In genomic region chr1:87880856-87881255, GRCm38 (mm10) we compare ENCODE assay signal across 10 mouse cellular contexts. TPM values are rescaled to one million over a fixed set of nuclear protein-coding genes. Genes with fewer than 3 reads are reported as not detected.
DNase-seq lines count a peak whose midpoint lies in the region; ATAC-seq and TF ChIP-seq lines count a peak whose summit lies in the region.
"Had no signal": no experiment of that assay in that cellular context is flagged by ENCODE, and none has a peak within 500 bp of the region (broad histone marks: within the 10 kb centered on the region; RNA-seq: fewer than 3 reads in every experiment).

No protein-coding gene starts in this region.

- intact Hi-C loops in gastrocnemius, adult 2 months (cut with DNase I) = no loop called here
- intact Hi-C loops in gastrocnemius, postnatal 36 days (cut with DNase I) = no loop called here
- intact Hi-C loops in heart, postnatal 14 days (cut with DNase I) = no loop called here

- no peak overlapping the region for H3K4me2 ChIP-seq in lung, embryonic 16.5 days (ENCODE audit: low read depth, low read length)
- H3K4me2 ChIP-seq: limb, embryonic 12.5 days had no signal

- no peak overlapping the region for H3K9ac ChIP-seq in lung, embryonic 16.5 days (ENCODE audit: low read length)
- H3K9ac ChIP-seq: limb, embryonic 12.5 days had no signal

- H3K4me3 ChIP-seq in gastrocnemius, adult 2 months = no peak overlapping the region
- no peak overlapping the region for H3K4me3 ChIP-seq in lung, embryonic 16.5 days (ENCODE audit: low read length)
- H3K4me3 ChIP-seq: limb, embryonic 12.5 days had no signal

- no peaks in the 10 kb centered on the region for H3K27me3 ChIP-seq in lung, embryonic 16.5 days (ENCODE audit: control insufficient read depth, insufficient read depth, low read depth, low read length)
- H3K27me3 ChIP-seq: limb, embryonic 12.5 days had no signal

- peaks cover 5% of the 10 kb centered on the region for H3K36me3 ChIP-seq in lung, embryonic 16.5 days (ENCODE audit: control insufficient read depth, insufficient read depth, low read length)

- no peak for DNase-seq in gastrocnemius, adult 2 months
- no peak for DNase-seq in gastrocnemius, postnatal 36 days
- peak; percentile 43 for DNase-seq in fibroblast of lung, adult 2 months (ENCODE audit: low read depth)
- peak; percentile 17 to 42 for DNase-seq in heart, postnatal 14 days
- DNase-seq in right cerebral cortex, adult 18-20 months = no peak
- DNase-seq in layer of hippocampus, adult 18-20 months (ENCODE audit: low spot score in 2 of 2) = no peak
- DNase-seq: retina, postnatal 1 day had no signal

- ATAC-seq in lung, embryonic 16.5 days (ENCODE audit: low read depth) = no peak
- ATAC-seq in granulocyte monocyte progenitor cell, adult 5-6 weeks (replicated peaks; ENCODE audit: poor library complexity, severe bottlenecking) = no peak

- TF ChIP-seq CTCF in gastrocnemius, adult 2 months (IDR thresholded peaks at IDR 0.05) = no peak

- no peaks in the 10 kb centered on the region for H3K9me3 ChIP-seq in lung, embryonic 16.5 days (ENCODE audit: control insufficient read depth, low read length)
- H3K9me3 ChIP-seq: limb, embryonic 12.5 days had no signal

- H3K27ac ChIP-seq in gastrocnemius, adult 2 months = peak overlapping the region; percentile 80
- H3K27ac ChIP-seq in lung, embryonic 16.5 days (ENCODE audit: low read length) = peak overlapping the region; percentile 99
- H3K27ac ChIP-seq: limb, embryonic 12.5 days had no signal

- H3K4me1 ChIP-seq in lung, embryonic 16.5 days (replicated peaks; ENCODE audit: control insufficient read depth, insufficient read depth, low read length) = peaks cover 34% of the 10 kb centered on the region

- WGBS in lung, embryonic 16.5 days = 36% methylated on average over 2 of the region's 2 CpGs

RNA-seq across cellular contexts. Expression of gene Dgkd, which starts 27.8 kb away (rescaled TPM):
- total RNA-seq in gastrocnemius, adult 2 months (2021) = 10 to 100 TPM; 31.3 to 32.9 TPM
- total RNA-seq in gastrocnemius, postnatal 36 days (2021) = 10 to 100 TPM; 29.5 to 32.7 TPM
- total RNA-seq in heart, postnatal 14 days (2021) = 10 to 100 TPM; 56.9 to 63.9 TPM
- 32.9 and 33.9 TPM in 2 replicates for polyA plus RNA-seq in lung, embryonic 16.5 days (2015; fragmentation: Nextera tagmentation; extraction: Ambion mirVana)
- total RNA-seq in granulocyte monocyte progenitor cell, adult 5-6 weeks (2014; fragmentation: Nextera tagmentation) = 71.4 and 92.2 TPM in 2 replicates
- 44.7 and 53.7 TPM in 2 replicates for total RNA-seq in granulocyte monocyte progenitor cell, adult 5-6 weeks (2017)
- total RNA-seq in layer of hippocampus, adult 18-20 months (2021) = 100 to 1,000 TPM in 1 of 2 experiments, 10 to 100 TPM in 1; 92.0 to 100 TPM

Comparison
In these comparisons a context has a peak if more than half of its experiments do, and no peak if none do; other contexts are left out.
1. DNase-seq: peak in fibroblast of lung, adult 2 months (single experiment) and heart, postnatal 14 days (2 of 2); none in gastrocnemius, adult 2 months (single experiment), gastrocnemius, postnatal 36 days (0 of 2), right cerebral cortex, adult 18-20 months (single experiment) and layer of hippocampus, adult 18-20 months (0 of 2).